Mouse (Mus musculus) megakaryocyte-erythroid progenitor cell, adult 5-6 weeks (primary cell): Measurements from ENCODE around the gene Acss3. TPM values are rescaled to one million over a fixed set of nuclear protein-coding genes. Genes with fewer than 3 reads are reported as not detected.

ENCODE experiments used
- ATAC-seq: replicated peaks from 2 replicates; pipeline ENCODE4 v1.8.0; 2016; ENCODE audit warnings: mild to moderate bottlenecking, inconsistent platforms; ENCODE audit not compliant: severe bottlenecking, poor library complexity, low FRiP score, low TSS enrichment
- total RNA-seq, 2 experiments: library from RNA; stranded (forward) in 1 of 2; stranded (reverse) in 1 of 2; fragments of 200-1000, 215-1000 nt in 1 of 2; fragments of >200 nt in 1 of 2; fragmentation: Nextera tagmentation in 1 of 2; gene quantifications; 2 replicates each; pipeline ENCODE4 v1.2.3; 2014 to 2017

The Acss3 gene
- total RNA-seq, 2 experiments from 2014 or later = not detected

DNA sequence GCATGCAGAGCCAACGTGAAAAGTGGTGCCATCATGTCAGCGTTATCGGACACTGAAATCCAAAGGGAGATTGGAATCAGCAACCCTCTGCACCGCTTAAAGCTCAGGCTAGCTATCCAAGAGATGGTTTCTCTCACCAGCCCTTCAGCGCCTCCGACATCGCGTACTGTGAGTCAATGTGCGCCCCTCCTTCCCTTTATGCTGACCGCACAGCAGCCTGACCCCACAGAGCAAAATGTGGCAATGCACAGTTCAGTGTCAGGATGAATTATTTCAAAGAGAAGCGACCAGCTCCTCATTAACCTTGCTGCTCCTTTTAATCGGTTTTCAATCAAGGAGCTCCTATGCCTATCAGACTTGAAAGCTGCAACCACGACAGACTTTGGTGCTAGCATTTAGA, 227.1 kb downstream of the Acss3 start:
- ATAC-seq = no peak

Other genes with a start within 250 kb of the Acss3 start
- not detected in 2 replicates for gene Lin7a, start 148.0 kb upstream of the Acss3 start, total RNA-seq (2014; fragmentation: Nextera tagmentation)
- not detected in 2 replicates for gene Lin7a, start 148.0 kb upstream of the Acss3 start, total RNA-seq (2017)